Mouse (Mus musculus) bone marrow, adult 2 months (tissue): ENCODE data around the gene Rims3. TPM values are rescaled to one million over a fixed set of nuclear protein-coding genes. Genes with fewer than 3 reads are reported as not detected.

Experiments
- H3K27ac ChIP-seq: fragments of 200-500 bp; 2 replicates; pipeline ENCODE4 v1.5.1; 2012; ENCODE audit warnings: low read depth, mild to moderate bottlenecking, control low read depth, inconsistent platforms, low read length; ENCODE audit not compliant: control insufficient read depth, poor library complexity, insufficient read depth
- H3K4me1 ChIP-seq: fragments of 200-500 bp; 2 replicates; pipeline ENCODE4 v1.6.1; 2011; ENCODE audit warnings: low read length; ENCODE audit not compliant: control insufficient read depth, insufficient read depth
- H3K4me3 ChIP-seq: fragments of 200-500 bp; replicated peaks from 2 replicates; pipeline ENCODE3; 2011; ENCODE audit warnings: mild to moderate bottlenecking, low read depth, low read length, control low read depth; ENCODE audit not compliant: control insufficient read depth
- CTCF ChIP-seq: fragments of 200-500 bp; IDR thresholded peaks from 2 replicates; pipeline ENCODE4 v1.5.1; 2011; ENCODE audit warnings: low read length, control low read depth; ENCODE audit not compliant: control insufficient read depth, insufficient read depth
- POLR2A ChIP-seq: fragments of 200-500 bp; IDR thresholded peaks from 2 replicates; pipeline ENCODE4 v1.6.1; 2011; ENCODE audit warnings: low read depth, mild to moderate bottlenecking, control low read depth, low read length, borderline replicate concordance; ENCODE audit not compliant: control insufficient read depth
- WGBS: fragments of 180-500 bp; shearing (Covaris S2); methylation state at CpG from one replicate; pipeline ENCODE4 v1.1.7; 2018; 5-methylcytosine and 5-hydroxymethylcytosine counted together
- polyA plus RNA-seq: library from polyadenylated mRNA; stranded (reverse); fragments of >200 nt; gene quantifications from 2 replicates; pipeline ENCODE4 v1.2.4, GENCODE M21; 2011; ENCODE audit warnings: low replicate concordance; ENCODE audit not compliant: missing spikeins, insufficient read depth, insufficient read length

The Rims3 gene
- polyA plus RNA-seq, 1 experiment: 2.9 TPM

GRCm38 (mm10) chr4:120890754-120891440 is 36.3 kb downstream of the Rims3 start:
- Histone ChIP-seq H3K4me1 (no peaks in the 10 kb centered on the region), H3K27ac (no peak overlapping the region), H3K4me3 (no peak overlapping the region)
- WGBS: 79% methylated on average over 11 of the region's 11 CpGs
- TF ChIP-seq CTCF (no peak), POLR2A (no peak)

GRCm38 (mm10) chr4:120891960-120892359 is 37.3 kb downstream of the Rims3 start:
- TF ChIP-seq POLR2A: no peak
- no peak for TF ChIP-seq CTCF
- Histone ChIP-seq H3K27ac (no peak overlapping the region), H3K4me3 (no peak overlapping the region), H3K4me1 (no peaks in the 10 kb centered on the region)

- no peak for TF ChIP-seq CTCF
- TF ChIP-seq POLR2A: no peak
- no peak overlapping the region for H3K27ac ChIP-seq
- H3K4me3 ChIP-seq: no peak overlapping the region
- WGBS: 50% methylated on average over 1 of the region's 1 CpGs
- no peaks in the 10 kb centered on the region for H3K4me1 ChIP-seq
Observed at GRCm38 (mm10) chr4:120892516-120892915, 37.9 kb downstream of the Rims3 start.

- 74% methylated on average over 11 of the region's 11 CpGs for WGBS
- Histone ChIP-seq H3K4me1 (no peaks in the 10 kb centered on the region), H3K27ac (no peak overlapping the region; the same call in 1 of the 2 replicates), H3K4me3 (no peak overlapping the region)
- TF ChIP-seq POLR2A (no peak), CTCF (no peak)
Observed at GRCm38 (mm10) chr4:120893656-120894401, 39.2 kb downstream of the Rims3 start.

GRCm38 (mm10) chr4:120894584-120894983 is 40.0 kb downstream of the Rims3 start:
- no peaks in the 10 kb centered on the region for H3K4me1 ChIP-seq
- 78% methylated on average over 11 of the region's 11 CpGs for WGBS

GRCm38 (mm10) chr4:120895226-120895625 is 40.6 kb downstream of the Rims3 start:
- Histone ChIP-seq H3K27ac (no peak overlapping the region), H3K4me3 (no peak overlapping the region), H3K4me1 (no peaks in the 10 kb centered on the region)
- no peak for TF ChIP-seq CTCF
- no peak for TF ChIP-seq POLR2A
- 79% methylated on average over 7 of the region's 7 CpGs for WGBS

More at GRCm38 (mm10) chr4:120894584-120894983, 40.0 kb downstream of the Rims3 start:
- Histone ChIP-seq H3K4me3 (no peak overlapping the region), H3K27ac (no peak overlapping the region)
- no peak for TF ChIP-seq POLR2A
- no peak for TF ChIP-seq CTCF

- WGBS: 79% methylated on average over 7 of the region's 7 CpGs
- TF ChIP-seq POLR2A (no peak), CTCF (no peak)
- no peak overlapping the region for H3K4me3 ChIP-seq
- H3K4me1 ChIP-seq: no peaks in the 10 kb centered on the region
- no peak overlapping the region for H3K27ac ChIP-seq
Observed at GRCm38 (mm10) chr4:120895810-120896584, 41.4 kb downstream of the Rims3 start.

GRCm38 (mm10) chr4:120904533-120904932 is 49.9 kb downstream of the Rims3 start:
- no peak overlapping the region for H3K27ac ChIP-seq
- 9% methylated on average over 4 of the region's 4 CpGs for WGBS
- TF ChIP-seq POLR2A: no peak
- no peak for TF ChIP-seq CTCF
- no peak overlapping the region for H3K4me3 ChIP-seq
- peaks cover under 1% of the 10 kb centered on the region for H3K4me1 ChIP-seq

- Histone ChIP-seq H3K27ac (no peak overlapping the region), H3K4me1 (peaks cover 2% of the 10 kb centered on the region), H3K4me3 (no peak overlapping the region)
- 54% methylated on average over 5 of the region's 5 CpGs for WGBS
- TF ChIP-seq CTCF (no peak), POLR2A (no peak)
Observed at GRCm38 (mm10) chr4:120905644-120906043, 51.0 kb downstream of the Rims3 start.
